Mouse (Mus musculus) stomach, embryonic 16.5 days (tissue): ENCODE measurements at regions not wholly inside any gene's neighbourhood (a gene's known extent, or its start where the extent isn't known, plus 50 kb on each side); places are given as distances from the start of the nearest gene placed in this dataset.

Experiments
- ATAC-seq: fragments of 200-750 bp; cut with Nextera tagmentation; 2 replicates; pipeline ENCODE4 v1.8.0; 2017; ENCODE audit warnings: moderate number of reproducible peaks, moderate TSS enrichment; ENCODE audit not compliant: insufficient read depth, low FRiP score
- H3K27ac ChIP-seq: fragments of 300-500 bp; sonication (generic); 2 replicates; pipeline ENCODE4 v1.5.1; 2014; ENCODE audit warnings: low read length
- H3K27me3 ChIP-seq: fragments of 300-500 bp; sonication (generic); 2 replicates; pipeline ENCODE4 v1.6.1; 2014; ENCODE audit warnings: low read length, control low read depth, mixed read lengths; ENCODE audit not compliant: control insufficient read depth, insufficient read depth
- H3K36me3 ChIP-seq: fragments of 300-500 bp; sonication (generic); 2 replicates; pipeline ENCODE4 v1.6.1; 2014; ENCODE audit warnings: low read length; ENCODE audit not compliant: control insufficient read depth, insufficient read depth
- H3K4me1 ChIP-seq: fragments of 300-500 bp; sonication (generic); 2 replicates; pipeline ENCODE4 v1.6.1; 2014; ENCODE audit warnings: low read length, control low read depth, mixed read lengths; ENCODE audit not compliant: control insufficient read depth, insufficient read depth
- H3K4me2 ChIP-seq: fragments of 300-500 bp; sonication (generic); 2 replicates; pipeline ENCODE4 v1.6.1; 2014; ENCODE audit warnings: low read depth, low read length, mixed read lengths
- H3K4me3 ChIP-seq: fragments of 300-500 bp; sonication (generic); replicated peaks from 2 replicates; pipeline ENCODE4 v1.5.1; 2014; ENCODE audit warnings: mild to moderate bottlenecking, low read length
- H3K9ac ChIP-seq: fragments of 300-500 bp; sonication (generic); 2 replicates; pipeline ENCODE4 v1.6.1; 2014; ENCODE audit warnings: low read length
- H3K9me3 ChIP-seq: fragments of 300-500 bp; sonication (generic); replicated peaks from 2 replicates; pipeline ENCODE4 v1.6.1; 2016; ENCODE audit warnings: low read length, control low read depth; ENCODE audit not compliant: control insufficient read depth
- WGBS: fragments of 180-500 bp; shearing (Covaris S2); extraction: QIAGEN DNeasy Blood & Tissue Kit; methylation state at CpG from one replicate; pipeline ENCODE4 v1.1.7; 2014; 5-methylcytosine and 5-hydroxymethylcytosine counted together

DNA sequence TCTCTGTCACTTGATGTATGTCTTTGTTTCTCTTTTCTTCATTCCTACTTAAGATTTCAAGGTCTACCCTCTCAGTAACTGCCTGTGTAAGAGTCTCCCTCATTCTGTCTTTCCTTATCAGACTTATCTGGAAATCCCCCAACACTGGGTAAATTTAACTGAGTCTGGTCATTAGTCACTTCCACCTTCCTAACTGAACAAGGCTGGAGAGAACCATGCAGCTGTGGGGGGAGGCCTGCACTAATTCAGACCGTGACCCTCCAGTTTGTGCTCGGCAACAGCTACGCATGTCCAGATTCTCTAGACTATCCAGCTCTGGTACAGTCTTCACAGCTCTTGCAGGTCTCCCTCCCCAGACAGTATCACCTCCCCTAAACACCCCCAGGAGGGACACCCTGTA is 103.3 kb downstream of the Prox1 start:
- H3K27ac ChIP-seq: no peak overlapping the region
- H3K9me3 ChIP-seq: no peaks in the 10 kb centered on the region
- WGBS: 64% methylated on average over 3 of the region's 3 CpGs
- no peak overlapping the region for H3K4me2 ChIP-seq
- no peaks in the 10 kb centered on the region for H3K27me3 ChIP-seq
- H3K9ac ChIP-seq: no peak overlapping the region
- H3K36me3 ChIP-seq: no peaks in the 10 kb centered on the region
- H3K4me1 ChIP-seq: no peaks in the 10 kb centered on the region
- ATAC-seq: no peak
- H3K4me3 ChIP-seq: no peak overlapping the region

DNA sequence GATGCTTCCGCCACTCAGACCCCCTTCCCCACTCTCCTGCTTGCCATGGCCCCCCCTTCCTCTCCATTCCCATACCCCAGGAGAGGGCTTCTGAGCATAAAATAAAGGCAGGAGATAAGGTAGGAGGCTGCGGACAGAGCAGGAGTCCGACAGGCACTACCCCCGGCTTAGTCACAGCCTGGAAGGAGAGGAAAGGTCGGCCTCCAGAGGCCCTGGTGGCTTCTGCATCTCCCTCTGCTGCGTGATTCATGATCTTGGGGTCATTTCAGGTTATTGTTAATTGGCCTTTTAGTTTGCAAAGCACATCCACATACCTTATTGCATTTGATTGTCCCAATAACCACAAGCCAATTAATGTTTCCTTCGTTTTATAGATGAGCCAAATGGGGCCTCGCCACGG is 104.1 kb downstream of the Prox1 start:
- H3K4me3 ChIP-seq: no peak overlapping the region
- H3K27me3 ChIP-seq: no peaks in the 10 kb centered on the region
- no peak overlapping the region for H3K9ac ChIP-seq
- H3K36me3 ChIP-seq: no peaks in the 10 kb centered on the region
- whole genome bisulfite sequencing: 67% methylated on average over 9 of the region's 9 CpGs
- no peak overlapping the region for H3K27ac ChIP-seq
- ATAC-seq: no peak
- H3K4me2 ChIP-seq: no peak overlapping the region
- no peaks in the 10 kb centered on the region for H3K4me1 ChIP-seq
- H3K9me3 ChIP-seq: no peaks in the 10 kb centered on the region

DNA sequence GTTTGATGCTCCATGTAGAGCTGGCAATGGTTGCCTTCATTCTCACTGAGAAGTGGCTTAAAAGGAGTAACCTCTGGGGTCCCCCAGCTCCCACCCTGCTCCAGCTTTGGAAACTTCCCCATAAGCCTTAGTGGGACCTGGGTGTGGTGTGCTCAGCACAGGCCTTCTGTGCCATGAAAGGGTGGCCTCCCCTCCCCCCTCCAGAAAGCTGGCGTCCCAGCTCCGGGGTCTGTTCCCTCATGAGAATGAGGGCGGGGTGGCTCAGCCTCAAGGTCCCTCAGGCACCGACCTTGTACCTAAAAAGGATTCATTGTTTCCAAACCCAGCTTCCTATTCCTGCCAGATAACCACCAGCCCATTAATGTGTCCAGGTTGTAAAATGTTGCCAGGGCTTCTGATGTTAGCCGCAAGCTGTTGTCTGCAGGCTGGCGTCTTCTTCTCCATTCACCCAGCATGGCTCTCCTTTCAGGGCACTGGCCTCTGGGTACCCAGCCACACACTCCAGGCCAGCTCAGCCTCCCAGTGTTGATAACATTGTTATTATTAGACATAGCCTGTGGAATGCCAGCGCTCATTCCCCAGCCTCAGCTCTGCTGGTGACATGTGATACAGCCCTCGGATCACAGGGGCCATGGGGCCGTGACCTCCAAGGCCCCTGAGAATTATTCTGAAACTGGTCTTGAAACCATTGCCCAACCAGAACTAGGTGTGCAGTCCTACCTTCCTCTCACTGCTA is 108.8 kb downstream of the Prox1 start:
- 38% methylated on average over 9 of the region's 9 CpGs for WGBS
- no peak overlapping the region for H3K4me2 ChIP-seq
- no peak overlapping the region for H3K27ac ChIP-seq
- ATAC-seq: no peak
- H3K27me3 ChIP-seq: no peaks in the 10 kb centered on the region
- H3K9me3 ChIP-seq: no peaks in the 10 kb centered on the region
- H3K4me1 ChIP-seq: no peaks in the 10 kb centered on the region
- no peak overlapping the region for H3K9ac ChIP-seq
- no peak overlapping the region for H3K4me3 ChIP-seq
- H3K36me3 ChIP-seq: no peaks in the 10 kb centered on the region

DNA sequence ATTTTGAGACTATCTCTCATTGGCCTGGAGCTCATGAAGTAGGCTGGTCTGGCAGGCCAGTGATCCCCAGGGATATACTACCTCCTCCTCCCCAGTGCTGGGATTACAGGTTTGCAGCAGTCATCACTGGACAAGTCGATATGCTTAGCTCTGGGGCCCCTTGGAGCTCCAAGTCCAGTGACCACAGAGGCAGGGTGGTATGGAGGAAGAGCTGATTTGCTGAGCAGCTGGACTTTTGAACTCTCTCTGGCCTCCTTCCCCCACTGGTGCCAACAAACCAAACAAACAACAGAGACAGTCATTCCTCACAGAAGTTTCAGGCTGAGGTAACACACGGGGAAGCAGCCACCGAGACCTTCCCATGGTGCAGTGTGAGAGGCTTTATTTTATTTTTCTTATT is 111.5 kb downstream of the Prox1 start:
- no peaks in the 10 kb centered on the region for H3K4me1 ChIP-seq
- ATAC-seq: no peak

DNA sequence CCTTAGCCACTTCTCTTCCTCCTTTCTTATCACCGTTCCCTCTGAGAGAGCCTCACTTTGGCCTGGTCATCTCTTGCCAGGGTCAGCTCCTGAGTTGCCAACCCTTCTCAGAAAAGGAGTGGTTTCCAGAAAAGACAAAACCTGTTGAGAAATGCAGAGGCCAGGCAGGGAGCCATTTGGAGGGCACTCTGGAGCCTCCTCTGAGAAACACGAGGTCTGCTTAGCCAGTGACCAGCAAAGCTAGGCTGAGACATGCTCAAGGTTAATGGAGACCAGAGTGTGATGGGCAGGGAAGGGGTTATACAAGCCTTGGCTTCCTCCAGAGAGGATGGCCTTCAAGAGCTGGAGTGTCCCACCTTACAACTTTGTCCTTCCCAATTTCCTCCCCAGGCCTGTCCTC is 113.6 kb downstream of the Prox1 start:
- Histone ChIP-seq H3K9me3 (no peaks in the 10 kb centered on the region), H3K27ac (no peak overlapping the region), H3K4me2 (no peak overlapping the region), H3K4me1 (no peaks in the 10 kb centered on the region), H3K27me3 (no peaks in the 10 kb centered on the region), H3K36me3 (no peaks in the 10 kb centered on the region), H3K9ac (no peak overlapping the region), H3K4me3 (no peak overlapping the region)
- 76% methylated on average over 2 of the region's 2 CpGs for WGBS
- no peak for ATAC-seq

More for the DNA sequence above, 111.5 kb downstream of the Prox1 start:
- H3K27ac ChIP-seq: no peak overlapping the region
- H3K4me2 ChIP-seq: no peak overlapping the region
- no peaks in the 10 kb centered on the region for H3K27me3 ChIP-seq
- H3K9me3 ChIP-seq: no peaks in the 10 kb centered on the region
- H3K36me3 ChIP-seq: no peaks in the 10 kb centered on the region
- H3K4me3 ChIP-seq: no peak overlapping the region
- H3K9ac ChIP-seq: no peak overlapping the region
- 23% methylated on average over 3 of the region's 3 CpGs for WGBS

DNA sequence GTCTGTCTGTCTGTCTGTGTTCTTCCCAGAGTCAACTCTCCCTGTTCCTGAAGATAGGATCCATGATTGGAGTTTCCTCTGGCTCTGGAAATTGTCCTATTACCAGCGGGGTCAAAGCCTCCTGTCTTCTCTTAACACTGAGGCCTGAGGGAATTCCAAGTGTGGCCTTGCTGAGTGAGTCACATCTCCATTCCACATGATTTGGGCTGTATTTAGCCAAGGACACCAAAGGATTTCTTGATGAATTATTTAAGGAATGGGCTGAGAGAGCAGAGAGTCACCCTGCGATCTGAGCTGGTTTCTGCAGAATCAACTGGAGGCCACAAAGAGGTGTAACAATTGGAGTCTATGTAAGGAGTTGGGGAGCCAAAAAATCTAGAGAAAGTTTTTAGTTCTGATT is 118.6 kb downstream of the Prox1 start:
- H3K36me3 ChIP-seq: no peaks in the 10 kb centered on the region
- no peaks in the 10 kb centered on the region for H3K4me1 ChIP-seq
- H3K27me3 ChIP-seq: no peaks in the 10 kb centered on the region
- H3K9ac ChIP-seq: no peak overlapping the region
- H3K27ac ChIP-seq: no peak overlapping the region
- ATAC-seq: no peak
- WGBS: 86% methylated on average over 2 of the region's 2 CpGs
- H3K4me3 ChIP-seq: no peak overlapping the region
- no peak overlapping the region for H3K4me2 ChIP-seq
- peaks cover 7% of the 10 kb centered on the region; the same call in 1 of the 2 replicates for H3K9me3 ChIP-seq

DNA sequence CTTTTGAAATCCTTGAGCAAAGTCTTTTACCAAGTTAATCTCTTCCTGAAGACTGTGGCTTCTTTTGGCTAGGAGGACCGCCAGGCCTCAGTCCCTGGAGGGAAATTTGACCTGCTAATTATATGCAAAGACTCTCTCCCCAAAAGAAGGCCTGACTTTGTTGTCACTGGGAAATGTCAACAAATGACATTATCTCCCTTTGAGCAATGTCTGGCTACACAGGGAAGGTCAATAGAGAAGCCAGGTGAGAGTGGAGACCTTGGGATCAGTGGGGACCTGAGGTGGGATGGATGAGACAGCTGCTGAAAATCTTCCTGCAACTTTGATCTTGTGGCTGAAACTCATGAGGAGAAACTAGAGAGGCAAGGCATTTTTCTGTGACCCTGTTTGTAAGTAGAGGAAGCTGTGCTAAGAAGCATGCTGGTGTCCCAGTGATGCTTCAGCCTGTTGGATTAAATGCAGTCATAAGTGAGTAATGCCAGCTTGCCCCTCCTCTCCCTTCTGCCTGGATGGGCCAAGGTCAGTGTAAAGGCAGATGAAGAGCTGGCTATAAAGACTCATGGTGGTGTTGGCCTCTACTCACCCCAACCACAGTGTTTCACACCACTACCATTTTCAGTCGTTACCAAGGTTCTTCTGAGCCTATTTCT is 121.9 kb downstream of the Prox1 start:
- peaks cover 3% of the 10 kb centered on the region; the same call in 1 of the 2 replicates for H3K27me3 ChIP-seq
- no peak overlapping the region for H3K27ac ChIP-seq
- no peak for ATAC-seq
- H3K36me3 ChIP-seq: no peaks in the 10 kb centered on the region
- 55% methylated on average over 2 of the region's 2 CpGs for WGBS
- H3K9ac ChIP-seq: no peak overlapping the region
- H3K9me3 ChIP-seq: peaks cover 7% of the 10 kb centered on the region; the same call in 1 of the 2 replicates
- no peaks in the 10 kb centered on the region for H3K4me1 ChIP-seq
- no peak overlapping the region for H3K4me3 ChIP-seq
- no peak overlapping the region for H3K4me2 ChIP-seq

DNA sequence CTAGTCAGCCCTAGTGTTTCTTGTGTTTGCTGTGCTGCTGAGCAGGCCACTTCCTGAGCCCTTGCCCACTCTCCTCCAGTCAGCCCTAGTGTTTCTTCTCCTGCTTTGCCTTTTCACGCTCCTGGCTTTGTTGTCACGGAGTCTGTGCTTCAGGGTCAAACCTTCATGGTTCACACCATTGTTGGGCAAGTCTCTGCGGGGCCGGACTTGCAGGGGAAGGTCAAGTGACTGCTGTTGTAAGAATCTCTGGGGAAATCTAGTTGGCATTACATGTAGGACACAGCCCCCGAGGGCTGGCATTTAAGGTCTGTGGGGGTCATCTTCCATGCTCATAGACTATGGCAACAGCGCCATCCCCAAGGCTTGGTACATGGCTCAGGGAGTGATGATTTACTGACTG is 123.3 kb downstream of the Prox1 start:
- Histone ChIP-seq H3K4me3 (no peak overlapping the region), H3K9ac (no peak overlapping the region), H3K4me2 (no peak overlapping the region), H3K27ac (no peak overlapping the region), H3K36me3 (no peaks in the 10 kb centered on the region), H3K27me3 (peaks cover 3% of the 10 kb centered on the region; the same call in 1 of the 2 replicates), H3K9me3 (peaks cover 7% of the 10 kb centered on the region; the same call in 1 of the 2 replicates), H3K4me1 (no peaks in the 10 kb centered on the region)
- 77% methylated on average over 6 of the region's 6 CpGs for WGBS
- ATAC-seq: no peak

DNA sequence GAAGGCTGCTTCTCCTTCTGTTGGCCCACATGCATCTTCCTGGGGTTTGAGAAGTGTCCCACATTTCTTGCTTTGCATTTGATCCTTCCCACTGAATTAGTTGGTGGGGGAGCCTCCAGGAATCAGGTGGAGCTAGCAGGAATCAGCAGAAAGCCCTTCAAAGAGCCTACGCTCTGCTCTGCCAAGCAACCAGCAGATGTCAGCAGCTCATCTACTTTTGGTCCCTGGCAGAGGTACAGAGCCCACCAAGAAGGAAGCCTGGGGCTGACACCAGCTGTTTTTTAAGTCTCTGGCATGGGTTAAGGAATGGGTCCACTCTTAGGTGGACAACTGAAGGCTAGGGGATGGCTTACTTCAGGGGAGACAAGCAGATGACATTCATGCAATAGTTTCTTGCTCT is 123.6 kb upstream of the Smyd2 start:
- no peaks in the 10 kb centered on the region for H3K4me1 ChIP-seq
- no peak overlapping the region for H3K9ac ChIP-seq
- H3K9me3 ChIP-seq: peaks cover 7% of the 10 kb centered on the region; the same call in 1 of the 2 replicates
- no peak overlapping the region for H3K4me3 ChIP-seq
- no peak for ATAC-seq
- no peaks in the 10 kb centered on the region for H3K36me3 ChIP-seq
- H3K27ac ChIP-seq: no peak overlapping the region
- 18% methylated on average over 1 of the region's 1 CpGs for WGBS
- H3K27me3 ChIP-seq: peaks cover 3% of the 10 kb centered on the region; the same call in 1 of the 2 replicates
- no peak overlapping the region for H3K4me2 ChIP-seq
